Mouse (Mus musculus) testis, adult 2 months (tissue): ENCODE data around the gene Cacfd1. TPM values are rescaled to one million over a fixed set of nuclear protein-coding genes. Genes with fewer than 3 reads are reported as not detected.

Experiments used
- H3K27ac ChIP-seq: fragments of 200-500 bp; 2 replicates; pipeline ENCODE4 v1.5.1; 2012; ENCODE audit warnings: low read depth, low read length; ENCODE audit not compliant: control insufficient read depth, insufficient read depth
- H3K27me3 ChIP-seq: fragments of 200-500 bp; 2 replicates; pipeline ENCODE4 v1.6.1; 2012; ENCODE audit warnings: mild to moderate bottlenecking, low read length, moderate library complexity; ENCODE audit not compliant: control insufficient read depth, insufficient read depth
- H3K36me3 ChIP-seq: fragments of 200-500 bp; 2 replicates; pipeline ENCODE4 v1.6.1; 2012; ENCODE audit warnings: mild to moderate bottlenecking, low read length; ENCODE audit not compliant: control insufficient read depth, insufficient read depth
- H3K4me1 ChIP-seq: fragments of 200-500 bp; 2 replicates; pipeline ENCODE4 v1.6.1; 2012; ENCODE audit warnings: low read length; ENCODE audit not compliant: control insufficient read depth, insufficient read depth
- H3K4me3 ChIP-seq: fragments of 200-500 bp; 2 replicates; pipeline ENCODE4 v1.5.1; 2012; ENCODE audit warnings: low read depth, mild to moderate bottlenecking, low read length, moderate library complexity, mixed read lengths; ENCODE audit not compliant: control insufficient read depth
- CTCF ChIP-seq: fragments of 200-500 bp; IDR thresholded peaks from 2 replicates; pipeline ENCODE4 v1.5.1; 2012; ENCODE audit warnings: low read depth, mild to moderate bottlenecking, inconsistent platforms, low read length, moderate library complexity; ENCODE audit not compliant: control insufficient read depth, insufficient read depth, insufficient replicate concordance
- POLR2A ChIP-seq: fragments of 200-500 bp; IDR thresholded peaks from 2 replicates; pipeline ENCODE4 v1.6.1; 2012; ENCODE audit warnings: low read depth, mild to moderate bottlenecking, inconsistent platforms, low read length, moderate library complexity; ENCODE audit not compliant: control insufficient read depth
- polyA plus RNA-seq: library from polyadenylated mRNA; depleted of rRNA; stranded (reverse); fragments of >200 nt; gene quantifications from 2 replicates; pipeline ENCODE4 v1.2.3, GENCODE M21; 2012

Gene Cacfd1
- polyA plus RNA-seq, 1 experiment, result 26.5 TPM

DNA sequence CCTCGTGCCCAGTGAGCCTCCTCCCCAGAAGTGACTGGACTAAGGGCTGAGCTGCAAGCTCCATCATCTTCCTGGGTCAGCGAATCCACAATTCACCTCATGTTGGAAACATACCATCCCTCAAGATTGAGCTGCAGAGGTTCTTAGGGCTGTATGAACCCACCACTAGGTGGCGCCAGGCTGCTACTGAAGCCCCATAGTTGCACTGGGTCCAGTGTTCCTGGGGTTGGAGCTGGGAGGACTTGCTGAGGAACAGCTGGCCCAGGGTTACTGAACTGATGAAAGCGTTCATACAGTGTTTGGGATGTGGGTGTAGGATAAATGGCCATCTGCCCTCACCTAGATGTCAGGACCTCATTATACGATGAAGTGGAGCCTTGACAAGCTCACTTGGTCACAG, 8.1 kb downstream of the Cacfd1 start:
- no peak overlapping the region for H3K27ac ChIP-seq
- H3K4me1 ChIP-seq, result no peaks in the 10 kb centered on the region
- H3K36me3 ChIP-seq, result no peaks in the 10 kb centered on the region; the same call in 1 of the 2 replicates
- no peak overlapping the region for H3K4me3 ChIP-seq
- no peaks in the 10 kb centered on the region for H3K27me3 ChIP-seq
- TF ChIP-seq CTCF (peak; percentile 92), POLR2A (no peak)

DNA sequence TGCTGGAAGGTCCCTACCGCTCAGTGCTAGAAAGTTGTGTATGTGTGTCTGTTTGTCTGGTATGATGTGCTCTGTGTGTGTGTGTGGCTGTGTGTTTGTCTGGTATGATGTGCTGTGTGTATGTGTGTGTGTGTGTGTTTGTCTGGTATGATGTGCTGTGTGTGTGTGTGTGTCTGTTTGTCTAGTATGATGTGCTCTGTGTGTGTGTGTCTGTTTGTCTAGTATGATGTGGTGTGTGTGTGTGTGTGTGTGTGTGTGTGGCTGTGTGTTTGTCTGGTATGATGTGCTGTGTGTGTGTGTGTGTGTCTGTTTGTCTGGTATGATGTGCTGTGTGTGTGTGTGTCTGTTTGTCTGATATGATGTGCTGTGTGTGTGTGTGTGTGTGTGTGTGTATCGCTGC, 9.8 kb downstream of the Cacfd1 start:
- H3K36me3 ChIP-seq, result no peaks in the 10 kb centered on the region; the same call in 1 of the 2 replicates
- H3K27me3 ChIP-seq, result no peaks in the 10 kb centered on the region
- no peak overlapping the region for H3K4me3 ChIP-seq
- no peaks in the 10 kb centered on the region for H3K4me1 ChIP-seq
- TF ChIP-seq CTCF, result no peak
- TF ChIP-seq POLR2A, result no peak
- no peak overlapping the region for H3K27ac ChIP-seq

DNA sequence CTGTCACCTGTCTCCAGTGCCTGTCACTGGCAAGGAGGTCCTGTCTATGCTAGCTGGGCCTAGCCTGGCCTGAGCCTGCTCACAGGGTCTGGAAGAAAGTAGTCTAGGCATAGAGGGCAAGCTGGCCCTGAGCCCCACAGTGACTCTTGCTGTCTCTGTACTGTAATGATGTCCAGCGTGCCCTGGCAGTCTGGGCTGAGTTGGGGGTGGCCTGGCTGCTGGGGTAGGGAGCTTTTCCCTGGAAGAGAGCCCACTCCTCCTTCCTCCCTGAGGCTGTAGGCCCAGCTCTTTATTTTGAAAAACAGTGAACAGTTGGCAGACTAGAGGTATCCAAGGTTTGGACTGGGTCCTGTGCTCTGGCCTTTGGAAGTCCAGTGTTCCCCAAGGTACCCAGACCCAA, 11.4 kb downstream of the Cacfd1 start:
- H3K27me3 ChIP-seq, result no peaks in the 10 kb centered on the region
- H3K27ac ChIP-seq, result no peak overlapping the region
- H3K4me1 ChIP-seq, result no peaks in the 10 kb centered on the region
- no peak overlapping the region for H3K4me3 ChIP-seq
- no peaks in the 10 kb centered on the region; the same call in 1 of the 2 replicates for H3K36me3 ChIP-seq
- TF ChIP-seq POLR2A (no peak), CTCF (no peak)

DNA sequence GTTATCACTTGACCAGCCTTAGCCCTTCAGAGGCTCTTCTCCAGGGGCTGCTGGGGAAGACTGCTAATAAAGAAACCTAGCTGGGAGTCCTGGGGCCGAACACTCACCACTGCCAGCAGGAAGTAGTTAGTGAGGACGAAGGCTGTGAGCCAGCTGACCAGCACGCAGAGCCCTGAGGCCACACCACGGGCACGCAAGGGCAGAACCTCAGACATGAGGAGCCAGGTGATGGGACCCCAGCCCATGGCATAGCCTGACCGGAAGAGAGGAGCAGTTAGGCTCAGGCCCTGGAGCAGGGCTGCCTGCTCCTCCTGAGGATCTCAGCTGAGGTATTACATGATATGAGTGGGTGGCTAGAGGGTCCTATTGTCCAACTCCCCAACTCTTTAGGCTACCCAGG, 12.9 kb downstream of the Cacfd1 start:
- no peak overlapping the region for H3K4me3 ChIP-seq
- TF ChIP-seq CTCF (no peak), POLR2A (no peak)
- H3K36me3 ChIP-seq, result no peaks in the 10 kb centered on the region; the same call in 1 of the 2 replicates
- H3K27me3 ChIP-seq, result no peaks in the 10 kb centered on the region
- H3K4me1 ChIP-seq, result peaks cover under 1% of the 10 kb centered on the region; the same call in 1 of the 2 replicates
- no peak overlapping the region for H3K27ac ChIP-seq

DNA sequence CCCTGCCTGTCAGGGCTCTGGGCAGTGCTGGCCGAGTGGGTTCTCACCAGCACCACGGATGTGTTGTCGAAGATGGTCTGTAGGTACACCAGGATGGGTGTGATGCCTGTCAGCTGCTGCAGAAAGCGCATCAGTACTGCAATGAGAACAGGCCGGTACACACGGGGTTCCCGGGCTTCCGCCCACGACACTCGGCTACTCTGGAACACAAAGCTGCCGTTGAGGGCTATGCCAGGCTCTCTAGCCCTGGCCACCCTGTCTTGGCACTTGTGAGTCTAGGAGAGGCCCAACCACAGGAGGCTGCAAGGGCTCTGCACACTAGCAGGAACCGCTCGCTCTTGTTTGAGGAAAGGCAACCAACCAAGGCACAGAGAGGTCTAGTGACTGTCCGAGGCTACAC, 14.4 kb downstream of the Cacfd1 start:
- Histone ChIP-seq H3K4me1 (peaks cover 5% of the 10 kb centered on the region; the same call in 1 of the 2 replicates), H3K36me3 (no peaks in the 10 kb centered on the region), H3K27ac (no peak overlapping the region), H3K4me3 (no peak overlapping the region), H3K27me3 (no peaks in the 10 kb centered on the region)
- no peak for TF ChIP-seq POLR2A
- TF ChIP-seq CTCF, result no peak

DNA sequence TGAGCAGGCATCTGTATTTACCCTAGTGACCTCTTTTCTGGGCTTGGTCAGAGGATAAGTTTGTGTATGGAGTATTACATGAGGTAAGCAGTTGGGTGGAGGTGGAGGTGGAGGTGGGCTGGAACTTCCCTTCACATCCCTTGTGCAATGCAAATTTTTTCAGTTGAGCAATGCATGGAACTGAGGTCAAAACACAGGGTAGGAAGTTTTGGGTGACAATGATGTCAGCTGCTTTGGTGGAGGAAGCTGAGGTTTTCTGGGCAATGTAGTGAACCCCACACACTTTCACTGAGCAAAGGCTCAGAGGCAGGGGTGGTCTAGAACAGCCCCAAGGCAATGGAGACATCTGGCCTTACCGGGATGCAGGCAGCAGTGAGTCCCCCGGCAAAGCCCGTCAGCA, 15.8 kb downstream of the Cacfd1 start:
- H3K4me1 ChIP-seq, result peaks cover 5% of the 10 kb centered on the region; the same call in 1 of the 2 replicates
- no peak overlapping the region for H3K4me3 ChIP-seq
- H3K36me3 ChIP-seq, result no peaks in the 10 kb centered on the region
- no peak overlapping the region for H3K27ac ChIP-seq
- no peaks in the 10 kb centered on the region for H3K27me3 ChIP-seq
- no peak for TF ChIP-seq POLR2A

DNA sequence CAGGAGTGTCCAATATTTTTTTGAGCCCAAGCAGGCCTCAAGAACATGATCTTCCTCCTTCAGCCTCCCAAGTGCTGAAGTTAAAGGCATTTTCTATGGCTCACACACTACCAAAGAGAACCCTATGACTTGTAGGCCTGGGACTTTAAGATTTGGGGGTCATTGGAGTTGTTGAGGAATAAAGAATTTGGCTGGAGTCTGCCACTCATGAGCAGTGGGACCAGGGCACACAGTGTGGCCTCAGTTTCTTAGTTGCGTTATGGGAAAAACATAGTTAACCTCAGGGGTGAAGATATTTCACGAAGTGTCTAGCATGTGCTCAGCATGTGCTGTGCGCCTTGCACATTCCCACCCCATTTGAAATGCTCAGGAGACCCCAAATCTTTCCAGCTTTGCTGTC, 16.6 kb downstream of the Cacfd1 start:
- no peaks in the 10 kb centered on the region for H3K27me3 ChIP-seq
- H3K27ac ChIP-seq, result no peak overlapping the region
- H3K4me3 ChIP-seq, result no peak overlapping the region
- TF ChIP-seq POLR2A (no peak), CTCF (no peak)
- no peaks in the 10 kb centered on the region for H3K36me3 ChIP-seq
- H3K4me1 ChIP-seq, result peaks cover 5% of the 10 kb centered on the region; the same call in 1 of the 2 replicates
